Mouse (Mus musculus) bone marrow, adult 2 months (tissue): Measurements from ENCODE around the gene Exoc3l2.

ENCODE experiments used
- CTCF ChIP-seq: fragments of 200-500 bp; IDR thresholded peaks from 2 replicates; pipeline ENCODE4 v1.5.1; 2011; ENCODE audit warnings: low read length, control low read depth; ENCODE audit not compliant: control insufficient read depth, insufficient read depth
- POLR2A ChIP-seq: fragments of 200-500 bp; IDR thresholded peaks from 2 replicates; pipeline ENCODE4 v1.6.1; 2011; ENCODE audit warnings: low read depth, mild to moderate bottlenecking, control low read depth, low read length, borderline replicate concordance; ENCODE audit not compliant: control insufficient read depth

- TF ChIP-seq CTCF (no peak), POLR2A (no peak)
Measured at GRCm38 (mm10) chr7:19458072-19458486, 5.1 kb upstream of the Exoc3l2 start.
